Mouse (Mus musculus) lung, embryonic 16.5 days (tissue): Measurements from ENCODE around the gene Snx25. TPM values are rescaled to one million over a fixed set of nuclear protein-coding genes. Genes with fewer than 3 reads are reported as not detected.
A peak's percentile ranks its signal among the peaks of the same experiment; 100 is the strongest.

Source experiments
- ATAC-seq: fragments of 200-750 bp; cut with Nextera tagmentation; 2 replicates; pipeline ENCODE4 v1.8.0; 2017; ENCODE audit warnings: low read depth, mild to moderate bottlenecking, moderate library complexity
- H3K27ac ChIP-seq: fragments of 300-500 bp; sonication (generic); 2 replicates; pipeline ENCODE4 v1.5.1; 2014; ENCODE audit warnings: mild to moderate bottlenecking, control low read depth, low read length
- H3K27me3 ChIP-seq: fragments of 300-500 bp; sonication (generic); 2 replicates; pipeline ENCODE4 v1.6.1; 2014; ENCODE audit warnings: low read depth, low read length, mixed read lengths; ENCODE audit not compliant: control insufficient read depth, insufficient read depth
- H3K36me3 ChIP-seq: fragments of 300-500 bp; sonication (generic); 2 replicates; pipeline ENCODE4 v1.6.1; 2014; ENCODE audit warnings: low read length; ENCODE audit not compliant: control insufficient read depth, insufficient read depth
- H3K4me1 ChIP-seq: fragments of 300-500 bp; sonication (generic); replicated peaks from 2 replicates; pipeline ENCODE4 v1.6.1; 2014; ENCODE audit warnings: low read length, mixed read lengths; ENCODE audit not compliant: control insufficient read depth, insufficient read depth
- H3K4me2 ChIP-seq: fragments of 300-500 bp; sonication (generic); 2 replicates; pipeline ENCODE4 v1.6.1; 2014; ENCODE audit warnings: low read depth, low read length, control low read depth
- H3K4me3 ChIP-seq: fragments of 300-500 bp; sonication (generic); 2 replicates; pipeline ENCODE4 v1.5.1; 2014; ENCODE audit warnings: mild to moderate bottlenecking, low read length, control low read depth
- H3K9ac ChIP-seq: fragments of 300-500 bp; sonication (generic); 2 replicates; pipeline ENCODE4 v1.6.1; 2014; ENCODE audit warnings: low read length, control low read depth
- H3K9me3 ChIP-seq: fragments of 300-500 bp; sonication (generic); 2 replicates; pipeline ENCODE4 v1.6.1; 2016; ENCODE audit warnings: low read length; ENCODE audit not compliant: control insufficient read depth
- WGBS: fragments of 180-500 bp; shearing (Covaris S2); extraction: QIAGEN DNeasy Blood & Tissue Kit; methylation state at CpG from one replicate; pipeline ENCODE4 v1.1.7; 2014; 5-methylcytosine and 5-hydroxymethylcytosine counted together
- polyA plus RNA-seq: library from polyadenylated mRNA; unstranded; fragments of >200 nt; fragmentation: Nextera tagmentation; extraction: Ambion mirVana; gene quantifications from 2 replicates; pipeline ENCODE4 v1.2.1, GENCODE M21; 2015

Gene Snx25
- polyA plus RNA-seq, 1 experiment from 2014 or later: 9.4 TPM

DNA sequence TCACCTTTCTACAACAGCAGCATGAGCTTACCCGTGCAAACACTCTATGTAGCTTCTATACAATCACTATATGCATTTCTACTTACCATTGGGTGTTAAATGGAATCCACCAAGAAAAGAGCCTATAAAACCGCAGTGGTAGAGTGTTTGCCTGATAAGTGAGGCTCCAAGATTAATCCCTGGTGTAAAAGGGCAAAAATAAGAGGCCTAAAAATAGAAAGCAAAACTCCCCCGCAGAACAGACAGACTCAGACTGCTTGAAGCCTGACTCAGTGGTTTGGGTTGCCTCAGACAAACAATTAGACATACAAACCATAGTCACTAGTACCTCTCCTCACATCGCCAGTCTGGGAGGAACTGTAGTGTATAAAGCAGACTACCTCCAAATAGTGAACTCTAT is 146.4 kb downstream of the Snx25 start, which contains the start of gene Ankrd37:
Gene Ankrd37, minus strand, starts transcription at position 112 of the 400 bp plus-strand sequence.
- Histone ChIP-seq H3K4me1 (no peaks in the 10 kb centered on the region; the same call in 1 of the 2 replicates), H3K27ac (no peak within 1 kb of the TSS), H3K9ac (no peak within 1 kb of the TSS; the same call in 1 of the 2 replicates), H3K4me2 (no peak within 1 kb of the TSS), H3K36me3 (no peaks in the 10 kb centered on the region), H3K9me3 (no peaks in the 10 kb centered on the region), H3K4me3 (no peak within 1 kb of the TSS), H3K27me3 (no peaks in the 10 kb centered on the region)
- no peak for ATAC-seq
- WGBS: 39% methylated on average over 4 of the region's 4 CpGs

DNA sequence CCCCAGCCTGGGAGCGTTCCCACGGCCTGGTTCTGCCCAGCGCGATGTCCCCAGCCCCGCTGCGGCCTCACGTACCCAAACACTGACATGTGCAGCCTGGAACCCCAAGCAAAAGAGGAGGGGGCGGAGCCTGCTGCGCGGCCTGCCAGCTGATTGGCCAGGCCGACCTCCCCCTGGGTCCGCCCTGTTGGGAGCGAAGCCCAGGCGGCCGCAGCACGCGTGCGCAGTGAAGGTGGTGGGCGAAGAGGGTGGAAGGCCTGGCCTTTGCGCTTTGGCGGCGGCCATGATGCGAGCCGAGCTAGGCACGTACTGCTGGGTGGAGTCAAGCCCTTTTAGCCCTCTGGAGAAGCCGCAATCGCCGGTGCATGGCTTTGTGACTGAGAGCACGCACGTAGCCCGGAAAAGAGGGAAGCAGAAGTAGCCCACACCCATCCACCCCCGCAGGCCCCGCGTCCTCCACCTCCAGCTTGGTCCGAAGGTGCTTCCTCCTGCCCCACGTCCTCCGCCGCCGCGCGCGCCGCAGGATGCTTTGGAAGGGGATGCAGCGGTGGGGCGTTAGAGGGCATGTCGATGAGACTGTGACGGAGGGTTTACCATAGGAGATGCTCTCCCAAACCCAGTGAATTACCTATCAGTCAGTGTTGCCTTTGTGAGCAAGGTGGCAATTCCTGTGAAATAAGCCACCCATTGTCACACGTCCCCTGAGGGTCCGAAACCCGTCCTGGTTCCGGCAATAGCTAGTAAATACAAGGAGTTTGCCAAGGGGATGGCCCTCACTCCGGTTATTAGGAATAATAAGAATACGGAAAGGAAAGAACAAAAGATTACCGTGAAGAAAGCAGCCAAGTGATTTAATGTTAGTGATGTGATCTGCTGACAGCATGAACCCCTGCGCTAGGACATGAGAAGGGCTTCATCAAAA is 151.9 kb downstream of the Snx25 start:
- no peaks in the 10 kb centered on the region for H3K27me3 ChIP-seq
- peak; percentile 99 for ATAC-seq
- WGBS: 4% methylated on average over 53 of the region's 55 CpGs
- H3K4me1 ChIP-seq: peaks cover 5% of the 10 kb centered on the region; the same call in 1 of the 2 replicates
- H3K9ac ChIP-seq: peak overlapping the region; percentile 78
- peaks cover 13% of the 10 kb centered on the region for H3K36me3 ChIP-seq
- peak overlapping the region; percentile 66 for H3K4me3 ChIP-seq
- H3K27ac ChIP-seq: peak overlapping the region; percentile 96
- H3K9me3 ChIP-seq: no peaks in the 10 kb centered on the region
- H3K4me2 ChIP-seq: peak overlapping the region; percentile 87

DNA sequence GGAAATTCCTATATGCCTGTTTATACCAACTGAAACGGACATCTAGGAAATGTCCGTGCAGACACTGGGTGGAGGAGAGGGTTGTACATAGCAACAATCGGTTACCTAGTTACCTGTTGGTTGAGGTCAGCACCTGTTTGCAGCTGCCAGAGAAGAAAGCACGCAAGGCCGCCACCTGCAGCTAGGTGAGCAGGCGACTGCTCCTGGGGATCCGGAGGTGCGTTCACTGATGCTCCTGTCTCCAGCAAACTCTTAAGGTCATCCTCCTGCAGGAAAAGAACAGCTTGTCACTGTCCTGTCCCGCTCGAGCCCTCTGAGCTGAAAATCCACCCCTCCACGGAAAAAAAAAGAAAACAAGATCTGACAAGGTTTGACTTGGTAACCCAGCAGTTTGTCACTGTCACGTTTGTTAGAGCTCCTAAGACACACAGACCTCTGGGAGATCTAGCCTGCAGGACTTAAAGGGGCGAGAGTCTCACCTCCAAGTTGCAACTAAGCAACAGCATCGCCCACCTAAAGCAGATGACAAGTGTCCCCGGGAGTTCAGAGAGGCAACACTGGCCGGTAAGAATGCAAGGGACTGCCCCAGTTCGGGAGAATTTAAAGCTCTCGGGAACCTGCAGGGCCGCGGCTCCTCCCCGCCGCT is 152.7 kb downstream of the Snx25 start, which contains the start of gene Lrp2bp:
Gene Lrp2bp, plus strand, starts transcription at position 166 of the 646 bp plus-strand sequence.
- 3% methylated on average over 21 of the region's 22 CpGs for WGBS
- peak; percentile 1; the same call in 1 of the 2 replicates for ATAC-seq

DNA sequence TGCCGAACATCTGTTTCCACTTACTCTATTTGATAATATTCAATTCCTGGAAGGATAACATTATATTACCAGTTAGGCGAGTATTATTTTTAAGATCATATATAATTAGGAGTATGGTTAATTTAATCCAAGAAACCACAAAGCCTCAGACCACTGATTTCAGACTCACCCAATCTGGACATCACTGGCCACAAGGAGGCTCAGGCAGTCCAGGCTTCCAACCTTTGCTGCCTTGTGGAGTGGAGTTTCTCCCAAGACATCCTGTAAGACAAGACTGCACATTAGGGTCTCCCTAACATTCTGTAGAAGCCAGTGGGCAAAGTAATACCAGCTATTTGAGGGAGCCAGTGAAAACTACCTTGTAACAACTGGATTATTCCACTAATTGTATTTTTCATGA is 153.7 kb downstream of the Snx25 start:
- Histone ChIP-seq H3K9ac (0 out of 2 replicates have a peak overlapping the region, but pooled peaks have one; percentile 13), H3K4me3 (peak overlapping the region; percentile 26), H3K4me1 (peaks cover 5% of the 10 kb centered on the region; the same call in 1 of the 2 replicates), H3K27ac (no peak overlapping the region; the same call in 1 of the 2 replicates), H3K9me3 (no peaks in the 10 kb centered on the region), H3K27me3 (no peaks in the 10 kb centered on the region), H3K4me2 (peak overlapping the region; percentile 40), H3K36me3 (peaks cover 20% of the 10 kb centered on the region)
- WGBS: 74% methylated on average over 2 of the region's 2 CpGs
- ATAC-seq: no peak

More for the DNA sequence above, 152.7 kb downstream of the Snx25 start, which contains the start of gene Lrp2bp:
- Histone ChIP-seq H3K4me1 (peaks cover 5% of the 10 kb centered on the region; the same call in 1 of the 2 replicates), H3K27me3 (no peaks in the 10 kb centered on the region), H3K27ac (peak within 1 kb of the TSS; percentile 96), H3K4me2 (peak within 1 kb of the TSS; percentile 87), H3K9ac (peak within 1 kb of the TSS; percentile 78), H3K4me3 (peak within 1 kb of the TSS; percentile 66), H3K36me3 (peaks cover 13% of the 10 kb centered on the region), H3K9me3 (no peaks in the 10 kb centered on the region)

DNA sequence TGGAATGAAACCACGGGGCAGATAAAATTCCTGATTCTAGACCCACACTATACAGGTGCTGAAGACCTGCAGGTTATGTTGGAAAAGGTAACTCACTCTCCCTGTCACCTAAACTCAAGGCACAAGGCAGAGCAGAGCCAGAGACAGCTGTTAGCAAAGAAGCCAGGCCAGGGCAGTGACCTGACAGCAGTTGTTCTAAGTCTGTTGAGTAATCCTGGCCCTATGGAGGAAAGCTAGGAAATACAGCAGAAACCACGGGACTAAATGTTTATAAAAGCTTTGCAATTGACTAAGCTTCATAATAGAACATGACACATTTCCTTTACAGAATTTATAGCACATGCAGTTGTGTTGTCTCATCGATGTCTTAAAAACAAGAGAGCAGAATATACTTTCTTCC is 156.4 kb downstream of the Snx25 start:
- peaks cover 5% of the 10 kb centered on the region; the same call in 1 of the 2 replicates for H3K4me1 ChIP-seq
- 67% methylated on average over 3 of the region's 3 CpGs for WGBS
- H3K9me3 ChIP-seq: no peaks in the 10 kb centered on the region
- no peak overlapping the region for H3K27ac ChIP-seq
- no peak overlapping the region for H3K9ac ChIP-seq
- H3K36me3 ChIP-seq: peaks cover 20% of the 10 kb centered on the region
- ATAC-seq: no peak
- no peak overlapping the region for H3K4me3 ChIP-seq
- H3K27me3 ChIP-seq: no peaks in the 10 kb centered on the region
- no peak overlapping the region for H3K4me2 ChIP-seq

DNA sequence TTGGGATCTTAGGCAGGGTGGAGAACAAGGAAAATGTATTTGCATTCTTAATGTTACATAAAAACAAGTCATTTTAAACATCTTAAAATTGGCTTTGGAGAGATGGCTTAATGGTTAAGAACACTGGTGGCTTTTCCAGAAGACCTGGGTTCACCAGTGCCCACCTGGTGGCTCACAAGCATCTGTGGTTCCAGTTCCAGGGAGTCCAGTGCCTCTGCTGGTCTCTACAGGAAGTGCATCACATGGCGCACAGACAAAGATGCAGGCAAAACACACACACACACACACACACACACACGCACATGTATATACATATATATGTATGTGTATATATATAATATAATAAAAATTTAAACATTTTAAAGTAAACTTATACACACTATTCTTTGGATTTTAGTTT is 157.8 kb downstream of the Snx25 start:
- Histone ChIP-seq H3K27me3 (no peaks in the 10 kb centered on the region), H3K9ac (no peak overlapping the region), H3K4me3 (no peak overlapping the region), H3K36me3 (peaks cover 20% of the 10 kb centered on the region), H3K4me2 (no peak overlapping the region), H3K27ac (no peak overlapping the region), H3K4me1 (peaks cover 4% of the 10 kb centered on the region; the same call in 1 of the 2 replicates), H3K9me3 (no peaks in the 10 kb centered on the region)
- WGBS: 98% methylated on average over 2 of the region's 2 CpGs
- no peak for ATAC-seq

DNA sequence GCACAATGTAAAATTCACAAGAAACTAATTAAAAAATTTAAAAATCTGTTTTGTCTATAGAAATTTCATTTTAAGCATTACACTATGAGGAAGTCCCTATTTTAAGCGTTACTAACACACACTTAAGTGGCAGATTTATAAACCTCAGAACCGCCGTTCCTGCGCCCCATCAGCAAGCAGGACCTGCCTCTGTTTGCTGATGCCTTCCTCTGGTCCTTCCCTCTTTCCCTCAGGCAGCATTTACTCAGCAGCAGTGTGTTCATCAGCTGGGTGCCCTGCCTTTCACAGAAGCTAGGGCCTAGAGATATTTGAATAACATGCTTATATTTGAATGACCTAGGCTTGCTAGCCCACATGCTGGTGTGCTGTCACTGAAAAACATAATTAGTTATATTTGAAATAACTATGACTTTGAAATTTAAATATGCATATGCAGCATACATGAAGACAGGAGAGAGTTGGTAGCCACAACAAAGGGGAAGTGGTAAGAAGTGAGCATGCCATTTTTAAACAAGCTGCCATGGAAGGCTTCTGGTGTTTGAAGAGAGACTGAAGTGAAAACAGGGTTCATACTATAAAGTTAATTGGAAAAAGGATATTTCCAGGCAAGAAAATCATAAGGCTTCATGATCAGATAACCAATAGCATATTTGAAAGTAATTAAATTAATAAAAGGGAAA is 161.2 kb downstream of the Snx25 start:
- H3K36me3 ChIP-seq: peaks cover 20% of the 10 kb centered on the region
- no peak for ATAC-seq
- no peaks in the 10 kb centered on the region for H3K4me1 ChIP-seq
- H3K4me3 ChIP-seq: no peak overlapping the region
- WGBS: 86% methylated on average over 4 of the region's 4 CpGs
- no peak overlapping the region for H3K27ac ChIP-seq
- H3K27me3 ChIP-seq: no peaks in the 10 kb centered on the region
- H3K4me2 ChIP-seq: no peak overlapping the region
- H3K9ac ChIP-seq: no peak overlapping the region
- no peaks in the 10 kb centered on the region for H3K9me3 ChIP-seq

DNA sequence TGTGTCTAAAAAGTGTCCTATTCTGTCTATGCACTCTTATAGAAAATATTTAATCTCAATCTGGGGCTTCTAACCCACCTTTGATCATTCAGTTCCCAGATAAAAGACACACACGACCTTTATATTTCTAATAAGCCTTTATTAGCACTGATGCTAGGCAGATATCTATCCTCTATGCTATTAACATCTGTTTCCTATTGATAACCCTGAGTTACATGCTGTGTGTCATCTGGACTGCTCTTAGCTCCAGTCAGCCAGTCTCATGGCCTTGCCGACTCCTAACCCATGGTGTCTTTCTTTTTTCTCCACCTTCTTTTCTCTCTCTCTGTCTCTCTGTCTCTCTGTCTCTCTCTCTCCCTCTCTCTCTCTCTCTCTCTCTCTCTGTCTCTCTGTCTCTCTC is 163.8 kb downstream of the Snx25 start:
- ATAC-seq: no peak
- Histone ChIP-seq H3K4me3 (no peak overlapping the region), H3K4me2 (no peak overlapping the region), H3K27me3 (no peaks in the 10 kb centered on the region), H3K27ac (no peak overlapping the region), H3K4me1 (no peaks in the 10 kb centered on the region), H3K36me3 (peaks cover 13% of the 10 kb centered on the region; the same call in 1 of the 2 replicates), H3K9me3 (no peaks in the 10 kb centered on the region), H3K9ac (no peak overlapping the region)
- WGBS: 49% methylated on average over 2 of the region's 2 CpGs
